Mouse (Mus musculus): Measurements from ENCODE around the gene Narf.
A peak's percentile ranks its signal among the peaks of the same experiment; 100 is the strongest.

Gene Narf

GRCm38 (mm10) chr11:121237345-121238128 is 484 bp downstream of the Narf start:
- DNase-seq, result no peak

- DNase-seq, result no peak
Observed at GRCm38 (mm10) chr11:121239669-121240068, 2.6 kb downstream of the Narf start.

GRCm38 (mm10) chr11:121250196-121250595 is 13.1 kb downstream of the Narf start:
- no peak for DNase-seq

DNA sequence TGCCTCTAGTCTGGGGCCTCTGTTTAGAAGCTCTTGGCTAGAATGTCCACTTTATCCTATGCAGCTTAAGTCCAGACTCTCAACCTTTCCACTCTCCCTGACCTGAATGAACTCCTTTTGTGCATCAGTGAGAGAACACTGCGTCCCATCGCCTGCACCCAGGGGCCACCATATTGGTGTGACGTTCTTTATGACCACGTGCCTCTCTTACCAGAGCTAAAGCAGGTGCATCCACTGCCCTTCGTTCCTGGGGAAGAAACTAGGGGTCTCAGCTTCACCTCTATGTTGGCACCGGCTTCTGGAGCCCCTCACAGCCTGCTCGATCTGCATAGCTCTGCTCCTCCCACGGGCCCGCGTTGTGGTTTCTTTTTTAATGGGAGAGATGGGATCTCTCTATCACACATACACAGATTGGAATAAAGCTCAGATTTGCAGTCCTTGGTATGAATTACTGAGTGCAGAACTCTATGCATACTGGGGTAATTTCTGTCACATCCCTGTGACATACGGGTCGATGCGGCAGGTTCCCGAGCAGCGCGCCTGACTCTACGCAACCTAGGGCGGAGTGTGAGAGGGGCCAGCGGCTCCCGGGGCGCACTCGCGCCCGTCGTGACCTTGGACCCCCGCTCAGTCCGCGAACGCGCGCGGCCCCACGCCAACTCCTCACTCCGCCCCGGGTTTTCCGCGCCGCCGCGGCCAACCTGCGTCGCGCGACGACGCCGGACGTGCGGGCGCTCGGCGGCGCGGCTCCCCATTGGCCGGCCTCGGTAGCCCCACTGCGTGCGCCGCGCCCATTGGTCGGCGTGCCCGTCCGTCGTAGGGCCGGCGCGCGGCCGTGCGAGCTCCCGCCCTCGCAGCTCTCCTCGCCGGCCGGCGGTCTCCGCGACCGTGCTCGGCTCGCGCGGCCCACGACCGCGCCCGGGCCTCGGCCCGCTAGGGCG is 22.4 kb downstream of the Narf start, which contains the start of gene Foxk2:
Gene Foxk2, plus strand, starts transcription at position 831 of the 941 bp plus-strand sequence.
- DNase-seq, result peak; percentile 89 to 93

- DNase-seq, result peak; percentile 36 to 64
Observed at GRCm38 (mm10) chr11:121260211-121260906, 23.3 kb downstream of the Narf start.

GRCm38 (mm10) chr11:121261074-121261473 is 24.0 kb downstream of the Narf start:
- DNase-seq, result no peak

- no peak for DNase-seq
Observed at GRCm38 (mm10) chr11:121277516-121277915, 40.5 kb downstream of the Narf start.

- DNase-seq, result no peak
Observed at GRCm38 (mm10) chr11:121278011-121278410, 41.0 kb downstream of the Narf start.

- DNase-seq, result no peak
Observed at GRCm38 (mm10) chr11:121282911-121283310, 45.9 kb downstream of the Narf start.

- DNase-seq, result no peak
Observed at GRCm38 (mm10) chr11:121289859-121290258, 52.8 kb downstream of the Narf start.

DNA sequence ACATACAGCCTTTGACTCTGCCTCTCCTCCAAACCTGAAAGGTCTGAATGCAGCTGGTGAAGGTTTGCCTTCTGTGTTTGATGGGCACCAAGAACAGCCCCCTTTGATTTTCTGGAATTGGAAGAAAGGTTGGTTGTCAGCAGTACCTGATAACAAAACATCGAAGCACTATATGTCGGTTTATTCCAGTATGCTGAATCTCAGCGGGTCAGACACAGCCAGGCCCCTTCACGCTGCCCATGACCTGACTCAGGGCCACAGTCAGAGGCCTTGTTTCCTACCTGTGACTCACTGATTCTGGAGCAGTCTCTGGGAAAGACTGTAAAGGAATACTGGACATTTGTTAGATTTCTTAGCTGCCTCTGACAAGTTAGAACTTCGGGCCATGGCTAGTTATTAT is 57.7 kb downstream of the Narf start:
- DNase-seq, result no peak

- no peak for DNase-seq
Observed at GRCm38 (mm10) chr11:121298493-121298892, 61.4 kb downstream of the Narf start.

DNA sequence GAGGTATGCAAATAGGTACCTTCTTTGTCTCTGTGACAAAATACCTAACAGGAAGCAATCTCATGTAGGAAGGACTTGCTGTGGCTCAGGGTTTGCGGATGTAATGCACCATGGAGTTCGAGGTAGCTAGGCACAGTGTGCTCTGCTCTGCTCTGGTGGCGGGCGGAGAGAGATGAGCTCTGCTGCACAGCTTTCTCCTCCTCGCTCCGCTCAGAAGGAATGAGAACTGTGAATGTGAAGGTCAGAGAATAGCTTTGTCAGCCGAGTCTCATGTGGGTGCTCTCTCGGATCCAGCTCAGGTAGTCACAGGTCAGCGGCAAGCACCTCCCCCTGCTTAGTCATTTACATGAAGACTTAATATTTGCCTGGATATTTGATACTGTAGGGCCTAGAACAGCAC is 63.2 kb downstream of the Narf start:
- DNase-seq, result no peak

DNA sequence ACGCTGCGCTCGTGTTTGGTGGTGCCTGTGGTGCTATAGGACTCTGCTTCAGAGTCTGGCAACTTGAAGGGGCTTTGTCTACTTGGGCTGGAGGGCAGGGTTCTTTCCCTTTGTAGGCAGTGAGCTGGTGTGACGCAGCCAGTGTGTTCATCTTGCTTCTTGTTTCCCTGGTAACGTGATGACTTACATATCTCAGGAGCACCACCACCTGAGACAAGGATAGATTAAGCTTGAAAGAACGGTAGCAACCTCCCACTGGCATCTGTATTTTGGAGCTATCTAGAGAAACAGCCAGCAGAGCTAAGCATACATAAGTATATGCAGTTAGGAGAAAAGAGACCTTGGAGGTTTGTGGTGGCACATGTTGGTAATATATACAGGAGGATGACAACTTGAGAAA is 68.3 kb downstream of the Narf start:
- DNase-seq, result no peak

Measured in thymus, postnatal 36 days (tissue).